Mouse (Mus musculus) cerebellum, postnatal 10 days (tissue): ENCODE data around the gene Mageb5.
"Not testable (repeated sequence)": the region's sequence is repeated elsewhere in the genome, so short reads cannot be mapped to it uniquely, and the experiment has no call there.

Experiments
- DNase-seq, 2 experiments: peaks; one replicate each; pipeline ENCODE4 v3.0.0; 2021; ENCODE audit warnings: mixed read lengths in 2 of 2

Gene Mageb5

GRCm38 (mm10) chrX:91782918-91783317 is at the start of gene Mageb5:
Gene Mageb5 (minus strand): TSS chrX:91783018.
- DNase-seq, result not testable (repeated sequence)

- not testable (repeated sequence) for DNase-seq
Observed at GRCm38 (mm10) chrX:91759591-91760226, 23.1 kb downstream of the Mageb5 start.
